In genomic region chr11:84939508-84940053, GRCm38 (mm10) we compare ENCODE assay signal across 11 mouse cellular contexts. TPM values are rescaled to one million over a fixed set of nuclear protein-coding genes. Genes with fewer than 3 reads are reported as not detected.
DNase-seq lines count a peak whose midpoint lies in the region; ATAC-seq and TF ChIP-seq lines count a peak whose summit lies in the region.
"Had no signal": no experiment of that assay in that cellular context is flagged by ENCODE, and none has a peak within 500 bp of the region (broad histone marks: within the 10 kb centered on the region; RNA-seq: fewer than 3 reads in every experiment).

No protein-coding gene starts in this region.

- H3K36me3 ChIP-seq in lung, embryonic 14.5 days (ENCODE audit: insufficient read depth) = no peaks in the 10 kb centered on the region
- H3K36me3 ChIP-seq: G1E; liver, embryonic 15.5 days had no signal

- WGBS in lung, embryonic 14.5 days = 55% methylated on average over 8 of the region's 8 CpGs

- DNase-seq in cerebellum, postnatal 10 days = peak; percentile 67 to 73
- no peak for DNase-seq in cerebellum, adult 9-10 months
- peak; percentile 18 for DNase-seq in lung, embryonic 14.5 days
- no peak for DNase-seq in lung, postnatal 4 days
- peak; percentile 66 to 87 for DNase-seq in layer of hippocampus, postnatal 14 days (ENCODE audit: low spot score in 2 of 2)
- DNase-seq in right cerebral cortex, postnatal 36 days (ENCODE audit: low spot score in 2 of 2) = peak; percentile 49 to 55
- no peak for DNase-seq in embryo, embryonic 9.5 days (ENCODE audit: extremely low spot score)
- no peak for DNase-seq in kidney, postnatal 10 days
- DNase-seq: adrenal gland, adult 8-10 months had no signal

- no peak overlapping the region for H3K4me2 ChIP-seq in lung, embryonic 14.5 days
- H3K4me2 ChIP-seq: liver, embryonic 15.5 days had no signal

- H3K9me3 ChIP-seq in lung, embryonic 14.5 days (ENCODE audit: low read depth, low read length) = no peaks in the 10 kb centered on the region
- H3K9me3 ChIP-seq: G1E; liver, embryonic 15.5 days had no signal

- H3K4me1 ChIP-seq in lung, embryonic 14.5 days (ENCODE audit: insufficient read depth) = no peaks in the 10 kb centered on the region
- H3K4me1 ChIP-seq: liver, embryonic 15.5 days had no signal

- no peak for TF ChIP-seq CTCF in lung, embryonic 14.5 days (IDR thresholded peaks at IDR 0.05; ENCODE audit: low read depth)

- H3K9ac ChIP-seq in lung, embryonic 14.5 days = no peak overlapping the region
- H3K9ac ChIP-seq: liver, embryonic 15.5 days had no signal

- ATAC-seq in lung, embryonic 14.5 days (ENCODE audit: insufficient read depth) = no peak

- H3K4me3 ChIP-seq in lung, embryonic 14.5 days (ENCODE audit: low read depth, low read length) = no peak overlapping the region
- H3K4me3 ChIP-seq: liver, embryonic 15.5 days had no signal

- H3K27ac ChIP-seq in lung, embryonic 14.5 days (ENCODE audit: low read depth) = no peak overlapping the region
- H3K27ac ChIP-seq: liver, embryonic 15.5 days had no signal

- H3K27me3 ChIP-seq in lung, embryonic 14.5 days (ENCODE audit: insufficient read depth, low read length) = no peaks in the 10 kb centered on the region

RNA-seq across cellular contexts. Expression of gene Car4, which starts 18.0 kb away (rescaled TPM):
- polyA plus RNA-seq in lung, embryonic 14.5 days (2014; fragmentation: Nextera tagmentation; extraction: Ambion mirVana) = 0.28 and 0.54 TPM in 2 replicates
- 10 to 100 TPM; 80.0 to 91.7 TPM for total RNA-seq in layer of hippocampus, postnatal 14 days (2021)
- total RNA-seq: G1E had no signal
- polyA plus RNA-seq: G1E had no signal

RNA-seq across cellular contexts. Expression of gene Znhit3, which starts 23.4 kb away (rescaled TPM):
- polyA plus RNA-seq in lung, embryonic 14.5 days (2014; fragmentation: Nextera tagmentation; extraction: Ambion mirVana) = 57.3 and 61.4 TPM in 2 replicates
- 10 to 100 TPM; 27.0 to 29.6 TPM for total RNA-seq in layer of hippocampus, postnatal 14 days (2021)

RNA-seq across cellular contexts. Expression of gene Pigw, which starts 59.5 kb away (rescaled TPM):
- polyA plus RNA-seq in lung, embryonic 14.5 days (2014; fragmentation: Nextera tagmentation; extraction: Ambion mirVana) = 1.9 and 2.9 TPM in 2 replicates
- 1 to 10 TPM; 7.3 to 8.7 TPM for total RNA-seq in layer of hippocampus, postnatal 14 days (2021)

RNA-seq across cellular contexts. Expression of gene Myo19, which starts 59.6 kb away (rescaled TPM):
- polyA plus RNA-seq in lung, embryonic 14.5 days (2014; fragmentation: Nextera tagmentation; extraction: Ambion mirVana) = 11.7 and 12.6 TPM in 2 replicates
- 10 to 100 TPM; 10.1 to 12.2 TPM for total RNA-seq in layer of hippocampus, postnatal 14 days (2021)

Comparison
In these comparisons a context has a peak if more than half of its experiments do, and no peak if none do; other contexts are left out.
1. DNase-seq: peak in cerebellum, postnatal 10 days (2 of 2), lung, embryonic 14.5 days (single experiment), layer of hippocampus, postnatal 14 days (2 of 2) and right cerebral cortex, postnatal 36 days (2 of 2); none in cerebellum, adult 9-10 months (single experiment), lung, postnatal 4 days (0 of 2), embryo, embryonic 9.5 days (single experiment) and kidney, postnatal 10 days (single experiment).